Mouse (Mus musculus) liver, embryonic 15.5 days (tissue): Measurements from ENCODE around the gene Fam229b. TPM values are rescaled to one million over a fixed set of nuclear protein-coding genes. Genes with fewer than 3 reads are reported as not detected.

Source experiments
- ATAC-seq: fragments of 200-750 bp; cut with Nextera tagmentation; 2 replicates; pipeline ENCODE4 v1.8.0; 2017; ENCODE audit warnings: moderate number of reproducible peaks, mild to moderate bottlenecking, moderate library complexity; ENCODE audit not compliant: insufficient read depth
- H3K27ac ChIP-seq: fragments of 300-500 bp; sonication (generic); replicated peaks from 2 replicates; pipeline ENCODE4 v1.5.1; 2015; ENCODE audit warnings: mild to moderate bottlenecking, inconsistent platforms
- H3K27me3 ChIP-seq: fragments of 300-500 bp; sonication (generic); 2 replicates; pipeline ENCODE4 v1.6.1; 2015; ENCODE audit warnings: mild to moderate bottlenecking, inconsistent platforms
- H3K36me3 ChIP-seq: fragments of 300-500 bp; sonication (generic); replicated peaks from 2 replicates; pipeline ENCODE4 v1.6.1; 2015; ENCODE audit warnings: moderate library complexity, mild to moderate bottlenecking, inconsistent platforms
- H3K4me1 ChIP-seq: fragments of 300-500 bp; sonication (generic); replicated peaks from 2 replicates; pipeline ENCODE4 v1.6.1; 2015; ENCODE audit warnings: inconsistent platforms
- H3K4me2 ChIP-seq: fragments of 300-500 bp; sonication (generic); 2 replicates; pipeline ENCODE4 v1.6.1; 2015; ENCODE audit warnings: moderate library complexity, mild to moderate bottlenecking, inconsistent platforms
- H3K4me3 ChIP-seq: fragments of 300-500 bp; sonication (generic); replicated peaks from 2 replicates; pipeline ENCODE4 v1.5.1; 2015; ENCODE audit warnings: mild to moderate bottlenecking, inconsistent platforms
- H3K9ac ChIP-seq: fragments of 300-500 bp; sonication (generic); 2 replicates; pipeline ENCODE4 v1.6.1; 2015; ENCODE audit warnings: moderate library complexity, mild to moderate bottlenecking, inconsistent platforms
- H3K9me3 ChIP-seq: fragments of 300-500 bp; sonication (generic); replicated peaks from 2 replicates; pipeline ENCODE4 v1.6.1; 2016; ENCODE audit warnings: inconsistent platforms
- WGBS: fragments of 180-500 bp; shearing (Covaris S2); methylation state at CpG from one replicate; pipeline ENCODE4 v1.1.7; 2015; ENCODE audit warnings: mixed read lengths; ENCODE audit not compliant: insufficient replicate concordance; 5-methylcytosine and 5-hydroxymethylcytosine counted together
- polyA plus RNA-seq: library from polyadenylated mRNA; unstranded; fragments of >200 nt; fragmentation: Nextera tagmentation; extraction: Ambion mirVana; gene quantifications from 2 replicates; pipeline ENCODE4 v1.2.1, GENCODE M21; 2015

The Fam229b gene
- polyA plus RNA-seq, 1 experiment from 2014 or later, result 0.89 TPM

- Histone ChIP-seq H3K36me3 (no peaks in the 10 kb centered on the region), H3K4me1 (peaks cover 16% of the 10 kb centered on the region), H3K9me3 (no peaks in the 10 kb centered on the region), H3K9ac (no peak overlapping the region), H3K4me3 (no peak overlapping the region), H3K27ac (no peak overlapping the region), H3K27me3 (peaks cover 49% of the 10 kb centered on the region), H3K4me2 (no peak overlapping the region; the same call in 1 of the 2 replicates)
- ATAC-seq, result no peak
- WGBS, result 32% methylated on average over 11 of the region's 11 CpGs
Observed at GRCm38 (mm10) chr10:39165632-39166115, 32.0 kb upstream of the Fam229b start.

- Histone ChIP-seq H3K9ac (no peak within 1 kb of the TSS), H3K4me2 (peak within 1 kb of the TSS; percentile 32), H3K36me3 (no peaks in the 10 kb centered on the region), H3K27me3 (peaks cover 43% of the 10 kb centered on the region), H3K4me1 (0 out of 2 replicates have a peak, but pooled peaks cover 8% of the 10 kb centered on the region), H3K4me3 (no peak within 1 kb of the TSS), H3K27ac (no peak within 1 kb of the TSS), H3K9me3 (no peaks in the 10 kb centered on the region)
- 73% methylated on average over 10 of the region's 10 CpGs for WGBS
- ATAC-seq, result no peak
Observed at GRCm38 (mm10) chr10:39163694-39164093, 30.0 kb upstream of the Fam229b start, which contains the start of gene Ccn6. Ccn6 (minus strand) TSS chr10:39163794.

- peak; percentile 47; the same call in 1 of the 2 replicates for ATAC-seq
- peaks cover 39% of the 10 kb centered on the region for H3K27me3 ChIP-seq
- H3K4me2 ChIP-seq, result peak overlapping the region; percentile 32
- H3K9ac ChIP-seq, result no peak overlapping the region
- H3K27ac ChIP-seq, result no peak overlapping the region
- no peak overlapping the region for H3K4me3 ChIP-seq
- 49% methylated on average over 18 of the region's 18 CpGs for WGBS
- no peaks in the 10 kb centered on the region for H3K36me3 ChIP-seq
- 0 out of 2 replicates have a peak, but pooled peaks cover 8% of the 10 kb centered on the region for H3K4me1 ChIP-seq
- no peaks in the 10 kb centered on the region for H3K9me3 ChIP-seq
Observed at GRCm38 (mm10) chr10:39162666-39163484, 29.2 kb upstream of the Fam229b start.

- peaks cover 25% of the 10 kb centered on the region for H3K27me3 ChIP-seq
- no peaks in the 10 kb centered on the region for H3K36me3 ChIP-seq
- WGBS, result 69% methylated on average over 1 of the region's 1 CpGs
- no peak overlapping the region for H3K27ac ChIP-seq
- no peak for ATAC-seq
- H3K4me2 ChIP-seq, result no peak overlapping the region
- 0 out of 2 replicates have a peak, but pooled peaks cover 8% of the 10 kb centered on the region for H3K4me1 ChIP-seq
- no peak overlapping the region for H3K4me3 ChIP-seq
- H3K9ac ChIP-seq, result no peak overlapping the region
- H3K9me3 ChIP-seq, result no peaks in the 10 kb centered on the region
Observed at GRCm38 (mm10) chr10:39161406-39161805, 27.7 kb upstream of the Fam229b start.

- no peak overlapping the region for H3K9ac ChIP-seq
- H3K36me3 ChIP-seq, result no peaks in the 10 kb centered on the region
- H3K4me3 ChIP-seq, result no peak overlapping the region
- H3K4me2 ChIP-seq, result no peak overlapping the region
- WGBS, result 52% methylated on average over 12 of the region's 12 CpGs
- no peaks in the 10 kb centered on the region for H3K9me3 ChIP-seq
- H3K27ac ChIP-seq, result no peak overlapping the region
- 0 out of 2 replicates have a peak, but pooled peaks cover 3% of the 10 kb centered on the region for H3K4me1 ChIP-seq
- 0 out of 2 replicates have a peak, but pooled peaks cover under 1% of the 10 kb centered on the region for H3K27me3 ChIP-seq
- no peak for ATAC-seq
Observed at GRCm38 (mm10) chr10:39158306-39158705, 24.6 kb upstream of the Fam229b start.

- Histone ChIP-seq H3K9me3 (no peaks in the 10 kb centered on the region), H3K27me3 (no peaks in the 10 kb centered on the region), H3K4me3 (no peak overlapping the region), H3K4me2 (no peak overlapping the region), H3K9ac (no peak overlapping the region), H3K4me1 (no peaks in the 10 kb centered on the region), H3K27ac (no peak overlapping the region), H3K36me3 (no peaks in the 10 kb centered on the region)
- no peak for ATAC-seq
- WGBS, result 77% methylated on average over 1 of the region's 1 CpGs
Observed at GRCm38 (mm10) chr10:39157321-39157720, 23.6 kb upstream of the Fam229b start.

- no peaks in the 10 kb centered on the region for H3K36me3 ChIP-seq
- H3K4me3 ChIP-seq, result no peak overlapping the region
- ATAC-seq, result no peak
- H3K9ac ChIP-seq, result no peak overlapping the region
- no peaks in the 10 kb centered on the region for H3K27me3 ChIP-seq
- H3K4me1 ChIP-seq, result no peaks in the 10 kb centered on the region
- 71% methylated on average over 5 of the region's 5 CpGs for WGBS
- no peak overlapping the region for H3K4me2 ChIP-seq
- no peak overlapping the region for H3K27ac ChIP-seq
- no peaks in the 10 kb centered on the region for H3K9me3 ChIP-seq
Observed at GRCm38 (mm10) chr10:39156719-39157118, 23.0 kb upstream of the Fam229b start.

- peaks cover 45% of the 10 kb centered on the region for H3K36me3 ChIP-seq
- H3K9me3 ChIP-seq, result no peaks in the 10 kb centered on the region
- H3K27ac ChIP-seq, result no peak overlapping the region
- H3K27me3 ChIP-seq, result no peaks in the 10 kb centered on the region
- peaks cover 9% of the 10 kb centered on the region for H3K4me1 ChIP-seq
- no peak overlapping the region for H3K4me2 ChIP-seq
- no peak overlapping the region for H3K4me3 ChIP-seq
- WGBS, result 87% methylated on average over 12 of the region's 12 CpGs
- no peak overlapping the region for H3K9ac ChIP-seq
- ATAC-seq, result no peak
Observed at GRCm38 (mm10) chr10:39142216-39142615, 8.5 kb upstream of the Fam229b start.

- Histone ChIP-seq H3K4me1 (peaks cover 9% of the 10 kb centered on the region), H3K4me2 (peak overlapping the region; percentile 5; the same call in 1 of the 2 replicates), H3K4me3 (no peak overlapping the region), H3K9ac (no peak overlapping the region), H3K27me3 (no peaks in the 10 kb centered on the region), H3K27ac (no peak overlapping the region), H3K36me3 (peaks cover 42% of the 10 kb centered on the region), H3K9me3 (no peaks in the 10 kb centered on the region)
- no peak for ATAC-seq
- WGBS, result 89% methylated on average over 2 of the region's 2 CpGs
Observed at GRCm38 (mm10) chr10:39141401-39141800, 7.7 kb upstream of the Fam229b start.

- Histone ChIP-seq H3K9me3 (no peaks in the 10 kb centered on the region), H3K36me3 (peaks cover 37% of the 10 kb centered on the region), H3K27ac (no peak overlapping the region), H3K4me3 (no peak overlapping the region), H3K4me2 (no peak overlapping the region), H3K9ac (no peak overlapping the region), H3K27me3 (no peaks in the 10 kb centered on the region), H3K4me1 (peaks cover 9% of the 10 kb centered on the region)
- no peak for ATAC-seq
- 86% methylated on average over 14 of the region's 14 CpGs for WGBS
Observed at GRCm38 (mm10) chr10:39140843-39141242, 7.1 kb upstream of the Fam229b start.

- Histone ChIP-seq H3K27me3 (no peaks in the 10 kb centered on the region), H3K36me3 (peaks cover 23% of the 10 kb centered on the region), H3K4me3 (no peak overlapping the region), H3K4me1 (peaks cover 20% of the 10 kb centered on the region), H3K9me3 (no peaks in the 10 kb centered on the region), H3K9ac (no peak overlapping the region), H3K4me2 (no peak overlapping the region), H3K27ac (no peak overlapping the region)
- no peak for ATAC-seq
- 70% methylated on average over 6 of the region's 6 CpGs for WGBS
Observed at GRCm38 (mm10) chr10:39138761-39139160, 5.0 kb upstream of the Fam229b start.
